Mouse (Mus musculus) cortical plate, adult 2 months (tissue): Measurements from ENCODE around the gene Vwa2. TPM values are rescaled to one million over a fixed set of nuclear protein-coding genes. Genes with fewer than 3 reads are reported as not detected.

Experiments
- H3K27ac ChIP-seq: fragments of 200-500 bp; 2 replicates; pipeline ENCODE4 v1.5.1; 2012; ENCODE audit warnings: low read length, control low read depth, inconsistent platforms; ENCODE audit not compliant: insufficient read depth
- H3K4me1 ChIP-seq: fragments of 200-500 bp; 2 replicates; pipeline ENCODE4 v1.6.1; 2011; ENCODE audit warnings: low read length; ENCODE audit not compliant: control insufficient read depth, insufficient read depth
- H3K4me3 ChIP-seq: fragments of 200-500 bp; 2 replicates; pipeline ENCODE4 v1.5.1; 2011; ENCODE audit warnings: mild to moderate bottlenecking, low read length, control low read depth; ENCODE audit not compliant: insufficient read depth
- CTCF ChIP-seq: fragments of 200-500 bp; IDR thresholded peaks from 2 replicates; pipeline ENCODE4 v1.5.1; 2011; ENCODE audit warnings: mild to moderate bottlenecking, control low read depth, low read length; ENCODE audit not compliant: insufficient read depth; ENCODE audit errors: extremely low read depth
- POLR2A ChIP-seq: fragments of 200-500 bp; IDR thresholded peaks from 2 replicates; pipeline ENCODE4 v1.6.1; 2011; ENCODE audit warnings: mild to moderate bottlenecking, low read length, control low read depth; ENCODE audit not compliant: insufficient read depth; ENCODE audit errors: extremely low read depth
- polyA plus RNA-seq: library from polyadenylated mRNA; depleted of rRNA; stranded (reverse); fragments of >200 nt; gene quantifications from 2 replicates; pipeline ENCODE4 v1.2.3, GENCODE M21; 2012; rRNA removed

The Vwa2 gene
- polyA plus RNA-seq, 1 experiment, result not detected

DNA sequence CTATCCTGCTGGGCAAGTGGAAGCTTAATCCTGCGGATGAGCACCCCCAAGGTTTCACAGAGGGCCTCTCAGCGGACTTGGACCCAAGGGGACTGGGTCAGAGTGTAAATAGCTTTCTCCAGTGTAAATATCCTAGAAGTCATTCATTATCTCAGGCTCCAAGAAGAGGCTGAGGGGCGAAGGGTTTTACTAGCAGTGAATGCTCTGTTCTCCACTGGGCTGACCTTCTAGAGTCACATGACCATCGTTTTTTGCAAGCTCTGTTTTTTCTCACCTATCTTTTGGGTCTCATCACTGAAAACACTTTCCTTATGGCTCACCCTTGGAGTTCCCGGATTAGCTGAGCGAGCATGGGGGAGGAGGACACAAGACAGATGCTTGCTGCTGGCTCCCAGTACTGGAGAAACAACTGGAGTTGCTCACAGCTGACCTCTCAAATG lies 84.6 kb downstream of the Vwa2 start:
- no peak for TF ChIP-seq CTCF
- no peak for TF ChIP-seq POLR2A
- no peak overlapping the region for H3K4me3 ChIP-seq
- no peaks in the 10 kb centered on the region for H3K4me1 ChIP-seq
- H3K27ac ChIP-seq, result no peak overlapping the region

GRCm38 (mm10) chr19:56959057-56959456 lies 85.0 kb downstream of the Vwa2 start:
- no peak overlapping the region for H3K4me3 ChIP-seq
- H3K27ac ChIP-seq, result no peak overlapping the region
- H3K4me1 ChIP-seq, result no peaks in the 10 kb centered on the region
- TF ChIP-seq CTCF (no peak), POLR2A (no peak)

DNA sequence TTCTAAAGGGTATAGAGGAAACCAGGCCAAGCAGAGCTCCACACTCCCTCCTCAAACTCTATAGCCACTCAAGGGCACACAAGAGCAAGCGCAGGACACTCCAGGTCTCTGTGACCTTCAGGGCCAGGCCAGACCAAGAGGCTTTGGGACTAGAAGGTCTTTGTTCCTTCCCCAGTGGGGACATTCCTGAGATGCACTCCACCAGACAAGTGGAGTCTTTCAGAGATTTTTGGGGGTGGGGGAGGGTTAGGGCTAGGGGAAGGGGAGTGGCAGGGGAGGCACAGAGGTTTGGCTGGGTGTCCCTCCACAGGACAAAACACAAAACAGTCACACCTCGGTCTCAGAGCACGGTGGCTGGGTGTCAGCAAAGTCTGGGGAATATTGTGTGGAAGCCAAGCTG lies 85.6 kb downstream of the Vwa2 start:
- no peak overlapping the region for H3K27ac ChIP-seq
- TF ChIP-seq CTCF (no peak), POLR2A (no peak)
- H3K4me1 ChIP-seq, result no peaks in the 10 kb centered on the region
- no peak overlapping the region for H3K4me3 ChIP-seq

Other genes starting within 250 kb of the Vwa2 start
- 30.8 and 34.0 TPM in 2 replicates for gene Adrb1, start 152.1 kb upstream of the Vwa2 start, polyA plus RNA-seq
- gene Ccdc186, start 52.1 kb upstream of the Vwa2 start, polyA plus RNA-seq, result 15.9 and 17.1 TPM in 2 replicates
- gene Tdrd1, start 48.0 kb upstream of the Vwa2 start, polyA plus RNA-seq, result 0.19 and 0.25 TPM in 2 replicates
- gene Afap1l2, start 134.0 kb downstream of the Vwa2 start, polyA plus RNA-seq, result 5.8 and 7.0 TPM in 2 replicates